Mouse (Mus musculus): ENCODE results near the gene Khdc1c. TPM values are rescaled to one million over a fixed set of nuclear protein-coding genes. Genes with fewer than 3 reads are reported as not detected.
A peak's percentile ranks its signal among the peaks of the same experiment; 100 is the strongest.
"Not testable (repeated sequence)": the region's sequence is repeated elsewhere in the genome, so short reads cannot be mapped to it uniquely, and the experiment has no call there.

The Khdc1c gene
- not detected in 2 replicates for total RNA-seq (2015)
- not detected in 2 replicates for total RNA-seq (2017)

DNA sequence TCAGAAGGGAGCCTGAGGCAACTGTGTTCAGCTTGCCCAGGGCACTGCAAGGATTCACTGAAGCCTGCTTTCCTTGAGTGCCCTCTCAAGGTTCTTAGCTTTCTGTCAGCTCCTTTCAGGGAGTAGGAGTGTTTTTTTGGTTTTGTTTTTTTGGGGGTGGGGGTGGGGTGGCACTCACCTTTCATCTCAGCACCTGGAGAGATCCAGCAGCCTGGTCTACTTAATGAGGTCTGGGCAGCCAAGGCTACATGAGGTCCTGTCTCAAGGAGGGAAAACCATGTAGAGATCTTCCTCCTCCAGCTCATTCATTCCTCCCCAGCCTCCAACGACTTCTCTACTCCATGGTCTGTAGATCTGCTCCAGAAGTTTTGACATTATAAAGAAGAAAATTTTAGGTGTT lies at the start of gene Khdc1c:
TSS of gene Khdc1c (plus strand) at position 301 of the 400 bp plus-strand sequence.
- not testable (repeated sequence) for ATAC-seq (ENCODE audit: poor library complexity, severe bottlenecking)

DNA sequence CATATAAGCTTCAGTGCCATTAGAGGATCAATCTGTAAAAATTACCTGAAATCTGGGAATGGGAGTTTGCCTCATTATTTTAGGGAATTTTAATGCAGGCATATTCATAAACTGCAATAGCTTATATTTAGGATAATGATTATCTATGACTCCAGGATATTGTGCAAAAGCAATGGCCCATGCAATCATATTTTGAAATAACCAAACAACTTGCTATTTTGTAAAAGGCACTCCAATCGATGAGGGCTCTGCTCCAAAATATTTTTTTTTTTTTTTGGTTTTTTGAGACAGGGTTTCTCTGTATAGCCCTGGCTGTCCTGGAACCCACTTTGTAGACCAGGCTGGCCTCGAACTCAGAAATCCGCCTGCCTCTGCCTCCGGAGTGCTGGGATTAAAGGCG lies 47.9 kb upstream of the Khdc1c start:
- ATAC-seq (ENCODE audit: poor library complexity, severe bottlenecking), result not testable (repeated sequence)

DNA sequence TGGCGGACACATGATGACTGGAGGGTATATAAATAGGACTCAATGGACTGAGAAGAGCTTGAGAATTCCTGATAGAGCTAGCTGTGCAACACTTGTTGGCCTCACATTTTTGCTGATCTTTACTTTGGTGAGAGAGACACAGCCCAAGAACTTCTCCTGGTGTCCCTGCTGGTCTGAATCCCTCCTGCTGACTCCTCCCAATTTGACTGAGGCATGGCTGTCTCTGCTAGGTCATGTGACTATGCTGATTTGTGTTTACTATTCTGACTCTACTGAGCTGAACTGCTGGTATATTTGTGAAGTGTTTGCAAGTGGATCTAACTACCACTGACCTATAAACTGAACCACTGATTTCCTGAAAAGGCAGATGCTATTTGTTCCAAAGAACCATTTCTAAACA lies 46.5 kb upstream of the Khdc1c start:
- no peak for ATAC-seq (ENCODE audit: poor library complexity, severe bottlenecking)

DNA sequence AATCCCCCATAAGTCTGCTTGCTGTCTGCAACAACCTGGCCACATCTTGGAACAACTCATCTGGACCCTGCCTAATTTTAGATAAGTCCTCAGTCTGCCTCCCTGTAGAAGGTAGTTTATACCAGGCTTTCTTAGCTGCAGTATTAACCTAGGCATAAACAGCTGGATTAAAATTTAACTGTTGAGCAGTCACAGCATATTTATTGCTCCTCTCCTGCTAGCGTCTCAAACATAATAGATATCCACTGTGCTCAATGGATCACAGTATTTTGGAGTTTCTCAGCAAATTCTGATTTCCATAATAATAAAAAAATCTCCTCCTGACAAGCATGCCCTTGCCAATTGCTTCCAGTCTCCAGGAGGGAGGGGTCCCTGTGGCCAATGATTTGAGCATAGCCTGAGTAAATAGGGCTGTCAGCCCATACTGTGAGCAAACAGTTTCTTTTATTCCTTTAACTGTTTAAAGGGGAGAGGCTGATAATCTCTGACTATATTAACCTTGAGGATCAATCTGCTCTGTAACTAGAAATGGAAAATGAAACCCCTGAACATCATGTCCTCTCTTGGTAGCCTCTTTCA lies 44.0 kb upstream of the Khdc1c start:
- ATAC-seq (ENCODE audit: poor library complexity, severe bottlenecking), result no peak

DNA sequence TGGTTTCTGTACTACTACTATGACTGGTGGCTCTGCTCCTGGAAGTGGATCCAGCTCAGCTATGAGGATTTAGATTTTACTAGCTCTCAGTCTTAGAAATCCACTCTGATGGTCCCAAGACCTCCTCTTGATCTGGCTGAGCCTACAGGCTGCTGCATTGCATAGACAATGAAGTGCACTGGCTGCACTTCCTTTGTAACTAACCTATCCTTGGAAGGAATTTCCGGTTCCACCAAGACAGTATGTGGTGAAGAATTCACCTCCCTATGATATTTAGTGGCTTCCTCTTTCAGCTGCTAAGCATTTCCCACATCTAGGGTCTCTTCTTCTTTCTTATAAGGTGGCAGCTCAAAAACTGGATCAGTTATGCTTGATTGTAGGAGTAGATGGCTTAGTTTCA lies 43.5 kb upstream of the Khdc1c start:
- no peak for ATAC-seq (ENCODE audit: poor library complexity, severe bottlenecking)

DNA sequence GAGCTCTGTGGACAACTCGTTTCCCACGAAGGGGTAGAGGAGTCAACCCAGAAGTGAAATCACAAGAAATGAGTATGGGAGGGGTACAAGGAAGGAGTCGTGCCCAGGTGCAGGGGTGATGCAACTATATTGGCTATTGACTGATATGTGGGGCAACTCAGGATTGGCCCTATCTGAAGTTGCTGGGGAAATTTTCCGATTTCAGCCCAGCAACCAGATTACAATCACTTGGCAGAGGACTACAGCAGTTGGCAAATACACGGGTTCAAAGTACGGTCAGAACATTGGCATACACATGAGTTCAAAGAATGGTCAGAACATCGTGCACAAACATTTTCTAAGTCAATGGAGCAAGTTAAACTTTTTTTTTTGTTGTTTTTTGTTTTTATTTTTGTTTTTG lies 41.4 kb upstream of the Khdc1c start:
- no peak for ATAC-seq (ENCODE audit: poor library complexity, severe bottlenecking)

DNA sequence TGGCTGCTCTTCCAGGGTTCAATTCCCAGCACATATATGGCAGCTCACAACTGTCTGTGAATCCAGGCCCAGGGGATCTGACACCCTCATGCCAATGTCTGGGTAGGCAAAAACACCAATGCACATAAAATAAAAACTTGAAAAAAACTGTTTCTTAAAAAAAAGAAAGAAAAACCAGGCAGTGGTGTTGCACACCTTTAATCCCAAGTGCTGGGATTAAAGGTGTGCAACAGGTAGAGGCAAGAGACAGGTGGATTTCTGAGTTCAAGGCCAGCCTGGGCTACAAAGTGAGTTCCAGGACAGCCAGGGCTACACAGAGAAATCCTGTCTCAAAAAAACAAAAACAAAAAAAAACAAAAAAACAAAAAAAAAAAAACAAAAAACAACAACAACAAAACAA lies 37.0 kb upstream of the Khdc1c start:
- not testable (repeated sequence) for ATAC-seq (ENCODE audit: poor library complexity, severe bottlenecking)

DNA sequence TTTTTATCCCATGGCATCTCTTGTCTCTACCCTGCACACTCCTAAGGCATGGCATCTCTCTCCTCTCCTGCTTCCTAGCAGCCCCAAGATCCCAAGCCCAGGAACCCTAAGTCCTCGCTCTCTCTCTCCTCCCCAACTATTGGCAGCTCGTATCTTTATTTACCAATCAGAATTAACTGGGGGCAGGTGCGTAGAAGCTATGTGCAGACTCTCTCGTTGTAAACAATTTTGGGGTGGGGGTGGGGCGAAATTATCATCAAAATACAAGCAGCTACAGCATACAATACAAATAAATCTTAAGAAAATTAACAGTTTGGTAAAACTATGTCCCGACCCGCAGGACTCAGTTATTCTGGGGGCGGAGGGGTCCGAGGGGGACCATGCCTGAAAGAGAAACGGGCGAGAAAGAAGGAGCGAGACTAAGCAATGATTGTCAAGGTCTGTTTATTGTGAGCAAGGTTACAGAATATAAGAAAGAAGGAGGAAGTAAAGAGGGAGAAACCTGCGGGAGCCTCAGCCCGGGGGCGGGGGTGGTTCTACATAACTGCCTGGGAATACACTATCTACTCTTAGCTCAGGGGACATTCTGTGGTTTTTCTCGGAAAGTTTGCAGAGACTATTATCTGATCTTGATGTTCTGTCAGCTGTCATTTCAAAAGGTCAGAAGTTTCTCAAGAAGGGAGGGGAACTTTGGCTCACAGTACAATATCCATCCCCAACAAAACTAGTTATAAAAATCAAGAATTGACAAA lies 34.7 kb upstream of the Khdc1c start:
- ATAC-seq (ENCODE audit: poor library complexity, severe bottlenecking), result peak; percentile 63

DNA sequence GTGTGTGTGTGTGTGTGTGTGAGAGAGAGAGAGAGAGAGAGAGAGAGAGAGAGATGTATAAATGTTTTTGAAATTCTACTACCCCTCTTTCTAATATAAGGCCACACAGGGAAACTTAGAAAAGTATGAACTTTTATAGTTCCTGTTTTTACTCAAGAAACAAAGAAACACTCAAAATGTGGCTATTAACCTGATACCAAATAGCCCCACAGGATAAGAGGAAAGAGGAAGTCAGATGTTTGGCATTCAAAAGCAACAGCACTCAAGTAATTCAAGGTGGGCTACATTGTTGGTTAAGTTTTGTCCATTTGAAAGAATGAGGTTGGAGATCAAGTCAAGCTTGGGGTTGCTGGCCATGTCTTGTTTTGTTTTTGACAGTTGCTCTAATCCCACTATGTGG lies 32.3 kb upstream of the Khdc1c start:
- ATAC-seq (ENCODE audit: poor library complexity, severe bottlenecking), result 0 out of 2 replicates have a peak, but pooled peaks have one; percentile 35

DNA sequence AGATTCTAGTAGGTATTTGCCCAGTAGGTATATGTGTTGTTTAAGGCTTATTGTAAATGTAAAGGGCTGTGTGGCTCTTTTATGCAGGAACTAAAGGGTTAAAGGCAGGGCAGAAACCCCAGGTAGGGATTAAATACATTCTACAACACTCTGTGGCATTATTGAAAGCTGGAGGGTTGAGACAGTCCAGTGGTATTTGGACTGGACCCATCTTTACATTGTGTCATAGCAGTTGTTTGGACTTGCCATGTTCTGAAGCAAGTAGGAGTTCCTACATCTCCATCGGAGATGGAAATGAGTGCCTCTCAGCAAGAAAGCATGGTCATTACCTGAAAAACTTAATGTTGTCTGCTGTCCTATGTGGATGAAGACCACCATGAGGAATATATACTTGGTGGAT lies 27.4 kb upstream of the Khdc1c start:
- no peak for ATAC-seq (ENCODE audit: poor library complexity, severe bottlenecking)

DNA sequence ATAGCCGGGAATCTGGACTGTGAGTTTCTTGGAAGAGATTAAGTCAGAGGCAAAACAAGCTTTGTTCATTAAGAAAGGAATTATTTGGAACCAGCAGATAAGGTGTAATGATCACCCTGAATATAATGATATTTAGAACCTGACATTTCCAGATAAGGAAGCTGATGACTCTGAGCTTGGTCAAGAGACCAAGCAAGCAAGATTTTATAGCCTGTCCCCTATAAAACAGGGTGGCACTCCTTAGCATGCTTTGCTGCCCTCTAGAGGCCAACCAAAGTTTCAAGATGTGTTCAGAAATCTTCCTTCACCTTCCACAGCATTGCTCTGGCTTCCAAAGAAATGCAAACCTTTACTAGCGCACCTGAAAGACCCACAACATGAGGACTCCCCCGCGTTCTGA lies 23.9 kb upstream of the Khdc1c start:
- peak; percentile 60 for ATAC-seq (ENCODE audit: poor library complexity, severe bottlenecking)

DNA sequence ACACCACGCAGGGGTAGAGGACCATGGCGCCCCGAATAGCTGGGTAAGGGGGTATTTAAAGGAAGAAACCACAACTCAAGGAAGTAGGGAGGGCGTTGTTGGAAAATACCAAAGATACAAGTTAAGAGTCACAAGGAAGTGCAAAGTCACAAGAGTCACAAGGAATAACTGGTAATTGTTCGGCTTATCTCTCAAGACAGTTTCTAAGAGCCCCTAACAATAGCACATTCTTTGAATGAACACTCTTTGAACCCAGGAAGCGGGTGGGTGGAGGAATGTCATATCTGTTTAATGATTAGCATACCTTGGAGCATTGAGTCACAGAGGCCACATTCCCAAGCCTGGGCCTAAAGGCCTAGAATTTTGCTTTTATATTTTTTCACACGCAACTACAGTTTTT lies 23.4 kb upstream of the Khdc1c start:
- ATAC-seq (ENCODE audit: poor library complexity, severe bottlenecking), result not testable (repeated sequence)

DNA sequence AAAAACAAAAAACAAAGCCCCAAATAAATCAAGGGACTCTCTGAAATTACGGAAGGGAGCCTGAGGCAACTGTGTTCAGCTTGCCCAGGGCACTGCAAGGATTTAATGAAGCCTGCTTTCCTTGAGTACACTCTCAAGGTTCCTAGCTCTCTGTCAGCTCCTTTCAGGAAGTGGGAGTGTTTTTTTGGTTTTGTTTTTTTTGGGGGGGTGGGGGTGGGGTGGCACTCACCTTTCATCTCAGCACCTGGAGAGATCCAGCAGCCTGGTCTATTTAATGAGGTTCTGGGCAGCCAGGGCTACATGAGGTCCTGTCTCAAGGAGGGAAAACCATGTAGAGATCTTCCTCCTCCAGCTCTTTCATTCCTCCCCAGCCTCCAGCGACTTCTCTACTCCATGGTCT lies 18.8 kb upstream of the Khdc1c start, which contains the start of gene Khdc1a:
TSS of gene Khdc1a (plus strand) at position 301 of the 400 bp plus-strand sequence.
- ATAC-seq (ENCODE audit: poor library complexity, severe bottlenecking), result no peak

DNA sequence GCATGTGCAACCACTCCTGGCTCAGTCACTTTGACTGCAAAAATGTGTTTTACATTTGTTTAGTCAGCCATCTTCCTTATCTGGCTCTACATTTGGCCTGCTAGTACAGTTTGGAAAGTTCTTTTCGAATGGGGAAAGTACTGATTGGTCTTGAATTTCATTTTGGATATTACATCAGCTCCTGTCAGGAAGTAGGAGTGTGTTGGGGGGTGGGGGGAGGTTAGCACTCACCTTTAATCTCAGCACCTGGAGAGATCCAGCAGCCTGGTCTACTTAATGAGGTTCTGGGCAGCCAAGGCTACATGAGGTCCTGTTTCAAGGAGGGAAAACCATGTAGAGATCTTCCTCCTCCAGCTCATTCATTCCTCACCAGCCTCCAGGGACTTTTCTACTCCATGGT lies 15.1 kb downstream of the Khdc1c start, which contains the start of gene Khdc1b:
TSS of gene Khdc1b (plus strand) at position 301 of the 400 bp plus-strand sequence.
- ATAC-seq (ENCODE audit: poor library complexity, severe bottlenecking), result no peak

DNA sequence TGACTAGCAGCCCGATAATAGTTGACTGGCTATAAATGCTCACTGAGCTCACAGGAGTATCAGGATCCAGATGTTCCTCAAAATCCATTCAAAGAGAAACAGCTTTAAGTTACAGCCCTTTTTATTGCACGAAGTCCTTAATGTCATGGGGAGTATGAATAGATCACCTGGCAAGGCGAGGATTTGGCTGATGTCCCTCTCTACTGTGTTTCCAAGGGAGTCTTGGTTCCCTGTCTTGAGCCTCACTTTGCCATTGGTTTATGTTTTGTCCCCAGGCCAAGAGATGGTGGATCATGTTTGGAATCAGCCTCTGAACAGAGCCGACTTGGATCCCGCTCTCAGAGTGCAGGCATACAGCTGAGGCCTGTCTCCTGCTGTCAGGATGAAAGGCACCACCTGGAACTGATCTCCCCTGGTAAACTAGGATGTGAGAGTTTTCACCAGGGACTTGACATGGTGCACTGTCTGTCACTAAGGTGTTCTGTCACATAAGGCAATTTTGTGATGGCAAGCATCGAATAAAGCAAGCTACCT lies 23.1 kb downstream of the Khdc1c start:
- ATAC-seq (ENCODE audit: poor library complexity, severe bottlenecking), result no peak

DNA sequence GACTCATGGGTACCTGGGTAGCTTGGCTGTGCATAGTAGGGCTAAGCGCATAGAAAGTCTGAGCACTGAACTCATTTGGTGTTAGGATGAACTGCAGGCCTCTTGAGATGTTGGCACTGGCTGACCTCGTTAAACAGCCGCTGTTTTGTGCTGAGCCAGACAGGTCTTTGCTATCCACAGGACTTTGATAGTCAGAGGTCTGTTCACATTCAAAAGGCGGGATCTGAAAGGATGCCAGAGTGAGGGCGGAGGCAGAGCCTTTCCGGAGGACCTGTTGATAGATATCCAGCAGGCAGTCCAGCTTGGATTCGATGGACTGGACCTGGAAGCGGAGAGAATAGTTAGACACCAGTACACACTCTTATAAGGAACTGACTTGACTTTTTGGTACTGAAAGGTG lies 34.7 kb downstream of the Khdc1c start:
- ATAC-seq (ENCODE audit: poor library complexity, severe bottlenecking), result no peak

DNA sequence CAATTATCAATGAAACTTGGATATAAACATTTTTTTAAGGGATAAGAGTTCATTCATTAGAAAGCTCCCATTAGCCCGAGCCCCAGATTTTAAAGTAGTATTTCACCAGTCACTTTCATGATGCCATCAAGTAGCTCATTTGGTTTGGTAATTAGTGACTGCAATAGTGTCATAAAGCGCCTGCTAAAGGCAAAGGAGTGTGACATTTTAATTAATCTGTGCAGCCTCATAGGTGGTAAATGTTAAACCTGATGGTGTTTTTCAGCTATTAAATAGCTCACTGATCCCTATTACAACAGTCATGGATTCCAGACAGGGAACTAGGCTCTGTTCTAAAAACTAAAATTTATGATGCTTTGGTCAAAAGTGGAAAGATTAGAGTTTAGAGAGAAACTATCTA lies 39.1 kb downstream of the Khdc1c start:
- no peak for ATAC-seq (ENCODE audit: poor library complexity, severe bottlenecking)

DNA sequence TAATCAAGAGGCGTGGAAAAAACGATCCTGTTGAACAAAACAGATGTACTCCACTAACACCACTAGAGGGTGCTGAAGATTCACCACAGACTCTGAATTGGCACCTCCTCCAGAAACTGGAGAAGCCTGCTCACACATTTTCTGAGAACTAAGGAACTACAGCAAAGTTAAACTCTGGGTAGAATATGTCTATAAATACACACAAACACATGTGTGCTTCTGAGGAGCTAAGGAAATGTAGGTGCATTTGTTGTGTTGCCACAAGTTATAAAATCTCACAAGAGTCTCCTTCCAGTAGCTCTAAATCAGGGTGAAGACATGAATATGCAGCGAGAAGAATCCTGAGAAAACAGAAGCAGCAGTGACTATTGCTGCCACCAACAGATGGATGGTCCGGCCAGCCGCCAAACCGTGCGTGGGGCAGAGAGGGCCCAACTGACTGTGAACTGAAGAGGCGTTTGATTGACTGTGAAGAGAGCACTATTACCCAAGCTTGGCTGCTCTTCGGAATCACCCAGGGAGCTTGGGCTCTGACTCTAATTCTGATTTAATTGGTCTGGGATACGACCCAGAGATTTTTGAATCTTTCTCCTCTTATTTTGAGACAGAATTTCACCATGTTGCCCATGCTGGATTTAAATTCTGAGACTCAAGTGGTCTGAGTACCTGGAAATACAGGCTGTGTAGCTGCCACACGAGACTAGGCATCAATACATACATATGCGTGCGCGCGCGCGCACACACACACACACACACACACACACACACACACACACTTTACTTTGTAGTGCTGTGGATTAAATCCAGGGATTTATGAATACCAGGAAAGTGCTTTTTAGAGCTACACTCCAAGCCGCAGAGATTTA lies 43.4 kb downstream of the Khdc1c start:
- ATAC-seq (ENCODE audit: poor library complexity, severe bottlenecking), result peak; percentile 63

DNA sequence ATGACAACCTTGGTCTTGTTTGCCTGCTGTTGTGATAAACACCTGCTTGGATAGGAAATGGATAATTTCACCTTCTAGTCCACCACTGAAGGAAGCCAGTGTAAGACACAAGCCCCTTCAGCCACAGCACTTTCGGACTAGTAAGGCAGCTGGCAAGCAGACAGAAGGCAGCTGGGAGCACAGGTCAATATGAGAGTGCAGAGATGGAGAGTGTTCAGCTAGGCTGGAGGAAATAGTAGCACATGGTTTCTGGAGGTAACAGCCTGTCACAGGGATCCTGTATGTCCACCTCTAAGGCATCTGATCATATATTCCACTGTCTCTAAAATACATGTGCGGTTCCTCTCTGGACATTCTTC lies 44.0 kb downstream of the Khdc1c start:
- no peak for ATAC-seq (ENCODE audit: poor library complexity, severe bottlenecking)

DNA sequence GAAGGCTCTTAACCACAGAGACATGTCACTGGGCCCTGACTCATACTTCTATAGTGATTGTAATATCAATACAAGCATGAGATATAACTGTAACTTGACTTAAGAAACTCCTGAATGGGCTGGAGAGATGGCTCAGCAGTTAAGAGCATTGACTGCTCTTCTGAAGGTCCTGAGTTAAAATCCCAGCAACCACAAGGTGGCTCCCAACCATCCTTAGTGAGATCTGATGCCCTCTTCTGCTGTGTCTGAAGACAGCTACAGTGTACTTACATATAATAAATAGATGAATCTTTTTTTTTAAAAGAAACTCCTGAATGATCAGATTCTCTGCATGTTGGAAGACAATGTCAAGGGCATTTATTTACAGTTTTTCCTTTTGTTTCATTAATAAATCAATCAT lies 51.2 kb downstream of the Khdc1c start:
- no peak for ATAC-seq (ENCODE audit: poor library complexity, severe bottlenecking)
